Comparison of ENCODE assay signal across 8 mouse cellular contexts in genomic region chr2:131055631-131056030, GRCm38 (mm10). TPM values are rescaled to one million over a fixed set of nuclear protein-coding genes. Genes with fewer than 3 reads are reported as not detected.
DNase-seq lines count a peak whose midpoint lies in the region; ATAC-seq and TF ChIP-seq lines count a peak whose summit lies in the region.

No protein-coding gene starts in this region.

- H3K27me3 ChIP-seq in forebrain, embryonic 13.5 days: peaks cover 67% of the 10 kb centered on the region
- peaks cover 55% of the 10 kb centered on the region for H3K27me3 ChIP-seq in liver, embryonic 14.5 days (ENCODE audit: control insufficient read depth, insufficient read depth, low read length)

- 0 out of 2 replicates have a peak overlapping the region, but pooled peaks have one; percentile 56 for H3K4me2 ChIP-seq in forebrain, embryonic 13.5 days
- H3K4me2 ChIP-seq in liver, embryonic 14.5 days (ENCODE audit: low read depth): no peak overlapping the region

- H3K9ac ChIP-seq in forebrain, embryonic 13.5 days: no peak overlapping the region
- H3K9ac ChIP-seq in liver, embryonic 14.5 days (replicated peaks): no peak overlapping the region

- peak; percentile 69 for ATAC-seq in activated CD4-positive, CD25-positive, alpha-beta regulatory T cell, adult 4 months
- peak; percentile 33 for ATAC-seq in forebrain, embryonic 13.5 days
- peak; percentile 14; the same call in 1 of the 2 replicates for ATAC-seq in liver, embryonic 14.5 days (ENCODE audit: insufficient read depth)

- H3K4me1 ChIP-seq in forebrain, embryonic 13.5 days: peaks cover 30% of the 10 kb centered on the region
- peaks cover 0 to 3% of the 10 kb centered on the region in 2 experiments; a peak in 2 of 4 replicates for H3K4me1 ChIP-seq in liver, embryonic 14.5 days (replicated peaks; ENCODE audit: control insufficient read depth in 2 of 2, insufficient read depth in 2 of 2, low read length in 1 of 2)

- peak; percentile 57 to 67 for DNase-seq in layer of hippocampus, postnatal 10 days (ENCODE audit: low spot score in 2 of 2)
- no peak for DNase-seq in layer of hippocampus, adult 9-10 months (ENCODE audit: low spot score)
- DNase-seq in induced T-regulatory cell, adult 2 months (ENCODE audit: low read depth): peak; percentile 73
- DNase-seq in liver, embryonic 14.5 days (ENCODE audit: low read depth in 3 of 3, low spot score in 3 of 3): peak; percentile 41 to 52 (median 41)
- peak; percentile 42 for DNase-seq in naive thymus-derived CD4-positive, alpha-beta T cell, adult 2 months (ENCODE audit: low read depth)
- DNase-seq in yolk sac, embryonic 10.5 days (ENCODE audit: low spot score): peak; percentile 32

- TF ChIP-seq EP300 in liver, embryonic 14.5 days (IDR thresholded peaks at IDR 0.05; ENCODE audit: low read depth): no peak

- no peak overlapping the region for H3K4me3 ChIP-seq in forebrain, embryonic 13.5 days
- no peak overlapping the region for H3K4me3 ChIP-seq in liver, embryonic 14.5 days (ENCODE audit: insufficient read depth in 1 of 2, low read depth in 2 of 2, low read length in 2 of 2)

- TF ChIP-seq CTCF in liver, embryonic 14.5 days (IDR thresholded peaks at IDR 0.05; ENCODE audit: low read depth): peak; percentile 87

- 4% methylated on average over 10 of the region's 10 CpGs for whole genome bisulfite sequencing in forebrain, embryonic 13.5 days
- 4% methylated on average over 10 of the region's 10 CpGs for WGBS in liver, embryonic 14.5 days (ENCODE audit: insufficient replicate concordance)

- no peaks in the 10 kb centered on the region for H3K9me3 ChIP-seq in forebrain, embryonic 13.5 days (replicated peaks)
- no peaks in the 10 kb centered on the region for H3K9me3 ChIP-seq in liver, embryonic 14.5 days (ENCODE audit: control insufficient read depth, low read length)

- H3K36me3 ChIP-seq in forebrain, embryonic 13.5 days (ENCODE audit: poor library complexity, severe bottlenecking): no peaks in the 10 kb centered on the region
- H3K36me3 ChIP-seq in liver, embryonic 14.5 days (replicated peaks; ENCODE audit: control insufficient read depth, insufficient read depth, low read depth): no peaks in the 10 kb centered on the region

- no peak overlapping the region for H3K27ac ChIP-seq in forebrain, embryonic 13.5 days
- H3K27ac ChIP-seq in liver, embryonic 14.5 days: no peak overlapping the region

RNA-seq across cellular contexts. Expression of gene Adam33, which starts 8.0 kb away (rescaled TPM):
- 1 to 10 TPM; 1.1 to 1.4 TPM for total RNA-seq in layer of hippocampus, postnatal 10 days (2021)
- polyA plus RNA-seq in activated CD4-positive, CD25-positive, alpha-beta regulatory T cell, adult 4 months (2017; shearing (Covaris generic)): not detected
- 0.34 and 0.39 TPM in 2 replicates for polyA plus RNA-seq in forebrain, embryonic 13.5 days (2015; fragmentation: Nextera tagmentation; extraction: Ambion mirVana)
- polyA plus RNA-seq in liver, embryonic 14.5 days (2012; rRNA removed): 0.31 and 0.67 TPM in 2 replicates
- 0.17 and 0.43 TPM in 2 replicates for polyA plus RNA-seq in liver, embryonic 14.5 days (2014; fragmentation: Nextera tagmentation; extraction: Ambion mirVana)

RNA-seq across cellular contexts. Expression of gene Gfra4, which starts 12.7 kb away (rescaled TPM):
- 10 to 100 TPM; 38.7 to 40.0 TPM for total RNA-seq in layer of hippocampus, postnatal 10 days (2021)
- polyA plus RNA-seq in activated CD4-positive, CD25-positive, alpha-beta regulatory T cell, adult 4 months (2017; shearing (Covaris generic)): not detected
- 10.8 and 14.9 TPM in 2 replicates for polyA plus RNA-seq in forebrain, embryonic 13.5 days (2015; fragmentation: Nextera tagmentation; extraction: Ambion mirVana)
- polyA plus RNA-seq in liver, embryonic 14.5 days (2012; rRNA removed): 0.16 and 0.40 TPM in 2 replicates
- polyA plus RNA-seq in liver, embryonic 14.5 days (2014; fragmentation: Nextera tagmentation; extraction: Ambion mirVana): 0.10 and 0.15 TPM in 2 replicates

RNA-seq across cellular contexts. Expression of gene Siglec1, which starts 30.9 kb away (rescaled TPM):
- under 1 TPM; 0.50 to 0.51 TPM for total RNA-seq in layer of hippocampus, postnatal 10 days (2021)
- not detected for polyA plus RNA-seq in activated CD4-positive, CD25-positive, alpha-beta regulatory T cell, adult 4 months (2017; shearing (Covaris generic))
- 0.08 TPM in 2 replicates for polyA plus RNA-seq in forebrain, embryonic 13.5 days (2015; fragmentation: Nextera tagmentation; extraction: Ambion mirVana)
- polyA plus RNA-seq in liver, embryonic 14.5 days (2012; rRNA removed): 0.93 and 1.0 TPM in 2 replicates
- polyA plus RNA-seq in liver, embryonic 14.5 days (2014; fragmentation: Nextera tagmentation; extraction: Ambion mirVana): 0.70 and 0.78 TPM in 2 replicates

Comparison
In these comparisons a context has a peak if more than half of its experiments do, and no peak if none do; other contexts are left out.
1. ATAC-seq: peak in every context shown above with its lines; median percentile 69 in activated CD4-positive, CD25-positive, alpha-beta regulatory T cell, adult 4 months; 33 in forebrain, embryonic 13.5 days; 14 in liver, embryonic 14.5 days.